Mouse (Mus musculus): Measurements from ENCODE around the gene Opa3. TPM values are rescaled to one million over a fixed set of nuclear protein-coding genes. Genes with fewer than 3 reads are reported as not detected.

Gene Opa3
- polyA plus RNA-seq (2012; fragmentation: generic; extraction: Trizol): 27.5 TPM
- long read RNA-seq, experiment 1, transcript Opa3-201 (2 exons, 3,366 nt): major isoform, 43 of 59 reads
- long read RNA-seq, experiment 1, partial matches to known transcripts: 0 of 59 reads
- long read RNA-seq, experiment 1, other reads (novel, unspliced or antisense): 15 of 59 reads
- long read RNA-seq, experiment 2, transcript Opa3-201 (2 exons, 3,366 nt): major isoform, 248 of 258 reads
- long read RNA-seq, experiment 2, transcript Opa3-202 (2 exons, 1,390 nt): minor isoform, 5 of 258 reads
- long read RNA-seq, experiment 2, partial matches to known transcripts: 0 of 258 reads
- long read RNA-seq, experiment 2, other reads (novel, unspliced or antisense): 5 of 258 reads

DNA sequence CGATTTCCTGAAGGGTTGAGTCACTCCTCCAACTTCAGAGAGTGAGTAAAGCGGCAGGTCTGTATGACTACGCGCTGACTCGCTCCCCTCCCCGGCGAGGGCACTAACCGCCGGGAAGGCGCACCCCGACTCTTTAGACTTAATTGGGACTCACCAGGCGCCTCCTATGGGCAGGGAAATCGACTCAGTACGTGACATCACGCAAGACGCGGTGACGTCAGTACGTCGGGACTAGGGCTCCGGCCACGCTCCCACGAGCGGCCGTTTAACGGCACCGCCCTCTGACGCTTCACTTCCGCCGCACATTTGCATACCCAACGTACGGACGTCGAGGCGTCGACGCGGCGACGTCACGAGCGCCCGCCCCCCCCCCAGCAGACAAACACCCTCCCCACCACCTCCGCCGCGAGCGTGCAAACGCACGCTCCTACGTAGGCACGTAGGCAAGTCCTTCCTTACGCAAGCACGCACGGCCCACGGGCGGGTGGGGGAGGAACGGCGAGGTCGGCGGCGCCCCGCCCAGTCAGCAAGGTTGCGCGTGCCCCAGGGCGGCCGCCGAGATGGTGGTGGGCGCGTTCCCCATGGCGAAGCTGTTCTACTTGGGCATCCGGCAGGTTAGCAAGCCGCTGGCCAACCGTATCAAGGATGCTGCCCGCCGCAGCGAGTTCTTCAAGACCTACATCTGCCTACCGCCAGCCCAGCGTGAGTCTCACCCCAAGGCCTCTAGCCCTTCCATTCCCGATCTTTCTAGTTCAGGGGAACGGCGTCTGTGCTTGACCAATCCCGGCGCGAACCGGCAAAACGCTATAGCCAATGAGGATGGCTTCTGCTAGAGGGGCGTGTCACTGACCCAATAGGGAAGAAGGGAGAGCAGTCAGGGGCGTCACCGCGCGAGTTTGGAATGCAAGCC lies at the start of gene Opa3:
TSS of gene Opa3 (plus strand) at position 452 of the 910 bp plus-strand sequence.
- H3K4me3 ChIP-seq (ENCODE audit: insufficient read depth, poor library complexity, severe bottlenecking): peak within 1 kb of the TSS; percentile 44
- peaks cover 44% of the 10 kb centered on the region for H3K79me2 ChIP-seq (ENCODE audit: control insufficient read depth, insufficient read depth)
- H3K27me3 ChIP-seq (ENCODE audit: control insufficient read depth, insufficient read depth, insufficient read length): no peaks in the 10 kb centered on the region
- no peak for TF ChIP-seq MYOD1 (IDR thresholded peaks at IDR 0.05; ENCODE audit: control insufficient read depth, insufficient read length, low read depth)
- TF ChIP-seq USF1 (IDR thresholded peaks at IDR 0.05; ENCODE audit: low read depth): no peak
- TF ChIP-seq CTCF (IDR thresholded peaks at IDR 0.05; ENCODE audit: control insufficient read depth, insufficient read depth, insufficient read length): peak; percentile 10
- TF ChIP-seq MAX (IDR thresholded peaks at IDR 0.05): peak; percentile 59
- TF ChIP-seq FOSL1 (IDR thresholded peaks at IDR 0.05; ENCODE audit: insufficient read depth, low read length, poor library complexity, severe bottlenecking): peak; percentile 26
- H3K79me3 ChIP-seq (ENCODE audit: low read depth): peaks cover 33% of the 10 kb centered on the region
- H3ac ChIP-seq (ENCODE audit: control insufficient read depth, insufficient read length, low read depth): peak within 1 kb of the TSS; percentile 87
- H3K36me3 ChIP-seq (ENCODE audit: control insufficient read depth, insufficient read depth): no peaks in the 10 kb centered on the region

DNA sequence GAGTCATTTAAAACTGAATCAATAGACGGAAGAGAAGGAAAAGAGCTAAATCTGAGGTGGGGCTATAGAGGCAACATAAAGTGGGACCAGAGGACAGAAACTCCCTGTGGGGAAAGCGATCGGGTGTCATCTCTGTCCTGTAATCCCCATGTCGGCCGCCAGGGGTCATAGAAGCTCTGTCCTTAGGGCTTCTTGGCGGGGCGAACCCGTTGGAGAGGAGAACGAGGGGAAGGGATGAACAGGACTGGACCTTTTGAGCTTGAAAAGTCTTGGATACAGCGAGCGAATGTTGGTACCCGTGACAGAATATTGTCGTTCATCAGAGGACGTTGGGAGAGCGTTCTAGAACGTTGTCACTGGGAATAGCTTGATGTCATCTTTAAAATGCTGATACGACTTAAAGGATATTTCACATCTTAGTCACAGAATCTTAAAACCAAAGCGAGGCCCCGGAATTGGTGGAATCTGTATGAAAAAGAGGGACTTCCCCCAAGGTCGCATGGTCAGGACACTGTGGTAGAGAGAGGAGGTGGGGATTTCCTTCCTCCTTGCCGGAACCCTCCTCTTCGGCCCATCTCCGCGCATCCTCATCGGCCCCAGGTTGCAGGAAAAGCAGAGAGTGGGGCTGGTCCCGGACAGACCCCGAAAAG lies 49.6 kb upstream of the Opa3 start:
- Histone ChIP-seq H3K27me3 (ENCODE audit: control insufficient read depth, insufficient read depth, insufficient read length) (no peaks in the 10 kb centered on the region), H3K79me3 (ENCODE audit: low read depth) (no peaks in the 10 kb centered on the region), H3ac (ENCODE audit: control insufficient read depth, insufficient read length, low read depth) (no peak overlapping the region), H3K4me3 (ENCODE audit: insufficient read depth, poor library complexity, severe bottlenecking) (no peak overlapping the region), H3K36me3 (ENCODE audit: control insufficient read depth, insufficient read depth) (no peaks in the 10 kb centered on the region), H3K79me2 (ENCODE audit: control insufficient read depth, insufficient read depth) (no peaks in the 10 kb centered on the region)
- no peak for TF ChIP-seq FOSL1 (IDR thresholded peaks at IDR 0.05; ENCODE audit: insufficient read depth, low read length, poor library complexity, severe bottlenecking)
- no peak for TF ChIP-seq CEBPB (IDR thresholded peaks at IDR 0.05; ENCODE audit: low read depth)
- no peak for TF ChIP-seq USF1 (IDR thresholded peaks at IDR 0.05; ENCODE audit: low read depth)

DNA sequence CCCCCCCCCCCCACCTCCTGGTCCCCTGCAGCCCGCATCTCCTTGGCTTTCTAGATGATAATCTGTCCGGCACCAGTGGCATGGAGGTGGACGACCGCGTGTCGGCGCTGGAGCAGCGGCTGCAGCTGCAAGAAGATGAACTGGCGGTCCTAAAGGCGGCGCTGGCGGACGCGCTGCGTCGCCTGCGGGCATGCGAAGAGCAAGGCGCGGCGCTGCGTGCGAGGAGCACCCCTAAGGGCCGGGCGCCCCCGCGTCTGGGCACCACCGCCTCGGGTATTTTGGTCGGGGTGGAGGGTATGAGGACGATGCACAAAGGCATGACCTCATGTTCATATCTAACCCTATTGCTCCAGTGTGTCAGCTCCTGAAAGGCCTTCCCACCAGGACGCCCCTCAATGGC lies 49.0 kb upstream of the Opa3 start:
- TF ChIP-seq USF1 (IDR thresholded peaks at IDR 0.05; ENCODE audit: low read depth) (no peak), CTCF (IDR thresholded peaks at IDR 0.05; ENCODE audit: control insufficient read depth, insufficient read depth, insufficient read length) (peak; percentile 50)
- Histone ChIP-seq H3ac (ENCODE audit: control insufficient read depth, insufficient read length, low read depth) (no peak overlapping the region), H3K4me3 (ENCODE audit: insufficient read depth, poor library complexity, severe bottlenecking) (no peak overlapping the region), H3K79me3 (ENCODE audit: low read depth) (no peaks in the 10 kb centered on the region), H3K27me3 (ENCODE audit: control insufficient read depth, insufficient read depth, insufficient read length) (no peaks in the 10 kb centered on the region), H3K36me3 (ENCODE audit: control insufficient read depth, insufficient read depth) (no peaks in the 10 kb centered on the region), H3K79me2 (ENCODE audit: control insufficient read depth, insufficient read depth) (no peaks in the 10 kb centered on the region)

GRCm38 (mm10) chr7:19179936-19180335 lies 48.2 kb upstream of the Opa3 start:
- H3K79me2 ChIP-seq (ENCODE audit: control insufficient read depth, insufficient read depth): no peaks in the 10 kb centered on the region
- H3K27me3 ChIP-seq (ENCODE audit: control insufficient read depth, insufficient read depth, insufficient read length): no peaks in the 10 kb centered on the region
- no peaks in the 10 kb centered on the region for H3K36me3 ChIP-seq (ENCODE audit: control insufficient read depth, insufficient read depth)
- H3K4me3 ChIP-seq (ENCODE audit: insufficient read depth, poor library complexity, severe bottlenecking): no peak overlapping the region
- no peaks in the 10 kb centered on the region for H3K79me3 ChIP-seq (ENCODE audit: low read depth)
- H3ac ChIP-seq (ENCODE audit: control insufficient read depth, insufficient read length, low read depth): no peak overlapping the region
- TF ChIP-seq CTCF (IDR thresholded peaks at IDR 0.05; ENCODE audit: control insufficient read depth, insufficient read depth, insufficient read length) (no peak), FOSL1 (IDR thresholded peaks at IDR 0.05; ENCODE audit: insufficient read depth, low read length, poor library complexity, severe bottlenecking) (no peak), MYOD1 (IDR thresholded peaks at IDR 0.05; ENCODE audit: control insufficient read depth, insufficient read length, low read depth) (no peak), CEBPB (IDR thresholded peaks at IDR 0.05; ENCODE audit: low read depth) (no peak), MAX (IDR thresholded peaks at IDR 0.05) (no peak), MYOG (IDR thresholded peaks at IDR 0.05; ENCODE audit: control insufficient read depth, extremely low read depth, insufficient read length) (no peak), USF1 (IDR thresholded peaks at IDR 0.05; ENCODE audit: low read depth) (no peak)

GRCm38 (mm10) chr7:19180862-19181429 lies 47.2 kb upstream of the Opa3 start:
- TF ChIP-seq CEBPB (IDR thresholded peaks at IDR 0.05; ENCODE audit: low read depth): no peak
- TF ChIP-seq MAX (IDR thresholded peaks at IDR 0.05): no peak
- no peak for TF ChIP-seq CTCF (IDR thresholded peaks at IDR 0.05; ENCODE audit: control insufficient read depth, insufficient read depth, insufficient read length)
- Histone ChIP-seq H3K79me3 (ENCODE audit: low read depth) (no peaks in the 10 kb centered on the region), H3ac (ENCODE audit: control insufficient read depth, insufficient read length, low read depth) (peak overlapping the region; percentile 18), H3K36me3 (ENCODE audit: control insufficient read depth, insufficient read depth) (no peaks in the 10 kb centered on the region), H3K4me3 (ENCODE audit: insufficient read depth, poor library complexity, severe bottlenecking) (peak overlapping the region; percentile 38), H3K27me3 (ENCODE audit: control insufficient read depth, insufficient read depth, insufficient read length) (no peaks in the 10 kb centered on the region), H3K79me2 (ENCODE audit: control insufficient read depth, insufficient read depth) (no peaks in the 10 kb centered on the region)
